Mouse (Mus musculus): ENCODE data around the gene Gm17535.
"Not testable (repeated sequence)": the region's sequence is repeated elsewhere in the genome, so short reads cannot be mapped to it uniquely, and the experiment has no call there.

- TF ChIP-seq CTCF, EP300 (IDR thresholded peaks at IDR 0.05; ENCODE audit: low read depth): not testable (repeated sequence)
Observed at GRCm38 (mm10) chr9:3001006-3001405, 33.4 kb upstream of the Gm17535 start.

All from liver, embryonic 14.5 days (tissue).